Mouse (Mus musculus) embryonic fibroblast, embryonic 13.5 days (primary cell): Measurements from ENCODE around the gene Engase.

Experiments
- CTCF ChIP-seq: IDR thresholded peaks from 2 replicates; pipeline ENCODE4 v1.5.1; 2011; ENCODE audit warnings: mild to moderate bottlenecking, control low read depth, low read length, moderate library complexity, borderline replicate concordance; ENCODE audit not compliant: insufficient read depth
- POLR2A ChIP-seq: IDR thresholded peaks from 2 replicates; pipeline ENCODE4 v1.6.1; 2011; ENCODE audit warnings: low read depth, mild to moderate bottlenecking, control low read depth, low read length, moderate library complexity

DNA sequence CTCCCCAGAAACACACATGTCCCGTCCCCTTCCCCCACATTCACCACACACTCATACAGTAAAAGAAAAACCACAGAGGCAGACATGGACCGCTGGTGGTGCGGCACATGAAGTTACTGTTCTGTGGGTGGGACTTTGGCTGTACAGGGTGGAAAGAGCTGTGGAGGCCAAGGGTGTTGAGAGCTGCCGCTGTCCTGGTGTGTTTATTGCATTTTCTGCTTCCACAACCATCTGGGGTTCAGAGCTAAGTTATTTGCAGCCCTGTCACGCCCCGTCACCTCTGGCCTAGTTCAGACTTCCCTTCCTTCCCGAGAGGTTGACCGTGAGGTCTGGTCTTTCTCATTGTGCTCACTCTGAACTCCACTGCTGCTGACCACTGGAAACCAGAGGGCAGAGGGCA is 17.6 kb upstream of the Engase start:
- TF ChIP-seq CTCF (no peak), POLR2A (no peak)
